Mouse (Mus musculus): ENCODE results near the gene Gls2. TPM values are rescaled to one million over a fixed set of nuclear protein-coding genes. Genes with fewer than 3 reads are reported as not detected.
"Not testable (repeated sequence)": the region's sequence is repeated elsewhere in the genome, so short reads cannot be mapped to it uniquely, and the experiment has no call there.

Gls2 gene
- 1 to 10 TPM in 1 of 2 experiments, under 1 TPM in 1; 0.25 to 1.4 TPM for total RNA-seq (2021)
- long read RNA-seq, experiment 1, partial matches to known transcripts: 0 of 2 reads
- long read RNA-seq, experiment 1, other reads (novel, unspliced or antisense): 1 of 2 reads
- long read RNA-seq, experiment 2: 0 reads

DNA sequence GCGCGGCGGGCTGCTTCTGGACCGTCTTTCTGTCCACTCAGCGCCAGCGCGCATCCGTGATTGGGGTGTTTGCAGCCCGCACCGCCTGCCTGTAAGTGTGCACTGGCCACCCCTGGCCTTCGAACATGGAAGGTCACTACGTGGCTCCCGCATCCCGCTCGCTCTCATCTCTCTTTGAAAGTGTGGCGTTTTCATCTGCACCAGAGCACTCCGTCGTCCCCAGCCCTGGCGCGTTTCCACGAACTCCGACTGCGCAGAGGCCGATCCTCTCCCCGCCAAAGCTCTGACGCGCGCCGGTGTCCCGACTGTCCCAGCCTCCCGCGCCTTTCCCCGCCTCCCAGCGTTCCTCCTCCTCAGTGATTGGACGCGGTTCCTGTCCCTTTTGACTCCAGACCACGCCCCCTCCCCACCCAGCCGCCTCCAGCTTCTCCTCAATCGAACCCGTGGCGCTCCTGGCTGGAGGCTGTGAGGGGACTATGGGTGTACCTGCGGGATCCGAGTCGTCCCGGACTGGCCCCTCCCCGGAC lies at the start of gene Gls2:
TSS of gene Gls2 (plus strand) at position 434 of the 527 bp plus-strand sequence.
- peak; percentile 98 for DNase-seq

DNA sequence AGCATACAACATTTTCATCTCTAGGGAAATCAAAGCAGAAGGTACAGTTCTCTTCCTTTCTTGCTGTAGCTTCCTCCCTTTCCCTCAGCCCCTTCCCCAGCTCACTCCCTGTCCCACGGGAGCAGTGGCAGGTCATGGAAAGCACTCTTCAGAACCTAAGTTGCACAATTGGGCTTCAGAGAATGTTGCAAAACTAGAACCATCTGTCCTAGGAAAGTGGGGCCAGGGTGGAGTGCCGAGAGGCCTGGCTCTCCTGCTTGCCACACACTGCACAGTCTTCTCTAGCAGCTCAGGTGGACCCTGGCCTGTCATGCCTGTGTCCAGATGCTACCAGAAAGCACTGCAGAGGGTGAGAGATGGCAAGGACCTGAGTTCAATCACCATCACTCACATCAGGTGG lies 49.3 kb upstream of the Gls2 start:
- DNase-seq: peak; percentile 38 to 57

DNA sequence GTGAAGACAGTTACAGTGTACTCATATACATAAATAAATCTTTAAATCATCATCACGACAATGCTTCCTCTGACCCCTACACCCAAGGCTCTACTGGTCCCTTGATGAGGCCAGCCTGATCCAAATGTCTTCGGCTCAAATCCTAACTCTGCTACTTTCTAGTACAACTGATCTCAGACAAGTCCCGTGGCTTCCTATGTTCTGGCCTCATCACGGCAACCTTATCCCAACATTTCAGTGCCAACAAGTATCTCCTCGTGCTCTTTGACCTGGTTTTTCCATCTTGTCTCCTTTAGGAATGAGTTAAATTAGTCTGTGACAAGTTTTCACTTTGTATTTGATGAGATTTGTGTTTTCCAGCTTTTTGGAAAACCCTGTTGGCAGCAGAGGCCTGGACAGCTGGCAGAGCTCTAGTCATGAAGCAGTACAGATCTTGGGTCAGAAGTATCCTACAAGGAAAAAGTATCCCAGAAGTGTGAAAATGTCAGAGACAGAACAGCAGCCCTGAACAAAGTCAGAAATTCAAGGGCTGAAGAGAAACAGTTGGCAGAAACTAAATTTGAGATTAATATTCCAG lies 45.4 kb upstream of the Gls2 start:
- peak; percentile 27 to 45 for DNase-seq

DNA sequence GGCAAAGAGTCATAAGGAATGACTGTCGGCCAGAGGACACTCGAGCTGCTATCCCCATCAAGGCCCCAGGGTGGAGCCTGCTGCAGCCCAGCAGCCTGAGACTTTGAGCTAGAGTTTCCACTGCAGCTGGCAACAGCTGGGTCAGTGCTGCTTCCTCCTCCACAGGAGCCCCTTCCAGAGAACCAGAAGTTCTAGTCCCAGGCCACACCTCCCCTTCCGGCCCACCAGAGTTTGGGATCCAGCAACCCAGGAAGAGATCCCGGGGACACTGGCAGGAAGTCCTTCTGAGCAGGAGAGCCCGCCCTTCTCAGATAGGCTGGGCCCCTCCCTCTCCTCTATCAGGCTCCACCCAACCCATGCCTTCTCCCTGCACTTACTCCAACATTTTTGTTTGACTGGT lies 44.7 kb upstream of the Gls2 start:
- peak; percentile 91 to 98 for DNase-seq

DNA sequence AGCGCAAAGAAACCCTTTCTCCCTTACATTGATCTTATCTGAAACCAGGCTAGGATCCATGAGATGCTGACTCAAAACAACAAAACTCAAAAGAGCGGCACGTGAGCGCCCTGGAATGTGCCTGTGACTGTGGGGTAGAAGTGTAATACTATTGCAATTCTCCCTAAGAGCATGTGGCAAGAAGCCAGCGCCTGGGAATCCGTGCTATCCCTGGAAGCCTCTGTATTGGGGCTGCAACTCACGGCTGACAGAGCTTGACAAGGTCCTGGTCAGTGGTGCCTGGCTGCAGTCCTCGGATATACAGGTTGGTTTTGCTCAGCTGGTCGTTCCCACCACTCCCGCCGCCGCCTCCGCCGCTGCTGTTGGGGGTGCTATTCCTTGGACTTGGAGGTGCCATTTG lies 43.3 kb upstream of the Gls2 start:
- peak; percentile 76 to 78 for DNase-seq

DNA sequence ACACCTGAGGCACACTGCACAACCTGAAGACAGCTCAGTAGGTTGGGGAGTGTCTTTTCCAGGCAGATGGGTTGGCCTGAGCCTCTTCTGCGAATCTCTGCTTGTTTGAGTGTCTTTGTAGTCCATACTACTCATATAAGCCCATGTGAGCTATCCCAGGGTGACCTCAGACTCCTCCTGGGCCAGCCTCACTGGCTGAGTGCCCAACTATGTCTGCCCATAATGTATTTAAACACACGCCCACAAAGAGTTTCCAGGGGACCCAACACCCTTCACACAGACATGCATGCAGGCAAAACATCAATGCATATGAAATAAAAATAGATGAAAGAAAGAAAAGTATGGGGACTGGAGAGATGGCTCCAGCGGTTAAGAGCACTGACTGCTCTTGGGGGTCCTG lies 40.3 kb upstream of the Gls2 start:
- DNase-seq: no peak

DNA sequence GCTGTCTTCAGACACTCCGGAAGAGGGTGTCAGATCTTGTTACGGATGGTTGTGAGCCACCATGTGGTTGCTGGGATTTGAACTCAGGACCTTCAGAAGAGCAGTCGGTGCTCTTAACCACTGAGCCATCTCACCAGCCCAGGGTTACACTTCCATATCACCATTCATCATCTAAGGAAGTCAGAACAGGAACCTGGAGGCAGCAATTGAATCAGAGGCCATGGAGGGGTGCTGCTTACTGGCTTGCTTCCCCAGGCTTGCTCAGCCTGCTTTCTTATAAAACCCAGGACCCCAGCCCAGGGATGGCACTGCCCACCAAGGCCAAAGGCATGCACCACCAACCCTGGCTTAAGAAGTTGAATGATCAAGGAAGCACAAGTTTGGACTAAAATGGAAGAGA lies 28.5 kb upstream of the Gls2 start:
- not testable (repeated sequence) for DNase-seq

DNA sequence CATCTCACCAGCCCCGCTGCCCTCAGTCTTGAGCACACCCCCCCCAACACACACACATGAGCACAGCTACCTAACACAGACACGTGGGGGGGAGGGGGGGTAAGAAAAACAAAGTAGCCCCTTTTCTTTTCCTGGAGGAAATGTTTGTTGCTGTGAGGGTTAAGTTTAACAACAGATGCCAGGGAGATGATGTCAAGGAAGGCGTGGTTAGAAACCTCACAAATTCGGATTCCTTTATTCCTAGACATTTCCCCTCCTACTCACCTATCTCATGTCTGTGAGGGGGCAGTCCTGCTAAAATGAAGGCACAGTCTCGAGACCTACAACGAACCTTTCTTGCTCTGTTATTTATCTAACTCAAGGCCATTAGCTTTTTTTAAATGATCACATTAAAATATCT lies 27.2 kb upstream of the Gls2 start:
- no peak for DNase-seq

DNA sequence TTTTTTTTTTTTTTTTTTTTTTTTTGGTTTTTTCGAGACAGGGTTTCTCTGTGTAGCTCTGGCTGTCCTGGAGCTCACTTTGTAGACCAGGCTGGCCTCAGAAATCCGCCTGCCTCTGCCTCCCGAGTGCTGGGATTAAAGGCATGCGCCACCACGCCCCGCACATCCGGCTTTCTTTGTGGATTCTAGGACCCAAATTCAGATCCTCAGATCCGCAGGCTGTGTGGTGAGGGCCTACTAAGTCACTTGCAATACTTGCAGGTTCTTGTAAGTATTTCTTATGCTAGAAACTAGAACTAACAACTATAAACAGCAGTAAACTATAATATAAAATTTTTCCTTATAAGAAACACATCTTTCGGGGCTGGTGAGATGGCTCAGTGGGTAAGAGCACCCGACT lies 22.9 kb upstream of the Gls2 start:
- DNase-seq: not testable (repeated sequence)

DNA sequence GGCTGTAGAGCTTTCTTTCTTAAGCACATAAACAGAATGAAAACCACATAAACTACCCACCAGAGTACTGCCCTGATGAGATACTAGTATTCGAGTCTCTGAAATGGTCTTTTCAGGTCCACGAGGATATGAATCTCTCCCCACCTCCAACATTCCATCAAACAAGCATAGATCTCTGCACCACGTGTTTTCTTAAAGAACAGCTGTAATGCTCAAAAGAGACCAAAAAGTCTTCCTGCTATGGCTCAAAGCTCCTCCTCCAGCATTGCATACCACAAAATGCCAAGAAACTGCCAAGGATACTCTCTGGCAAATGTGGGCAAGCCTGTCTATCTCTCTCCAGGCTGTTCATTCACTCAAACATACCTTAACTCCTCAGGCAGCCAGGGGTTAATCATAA lies 19.0 kb upstream of the Gls2 start:
- DNase-seq: no peak

DNA sequence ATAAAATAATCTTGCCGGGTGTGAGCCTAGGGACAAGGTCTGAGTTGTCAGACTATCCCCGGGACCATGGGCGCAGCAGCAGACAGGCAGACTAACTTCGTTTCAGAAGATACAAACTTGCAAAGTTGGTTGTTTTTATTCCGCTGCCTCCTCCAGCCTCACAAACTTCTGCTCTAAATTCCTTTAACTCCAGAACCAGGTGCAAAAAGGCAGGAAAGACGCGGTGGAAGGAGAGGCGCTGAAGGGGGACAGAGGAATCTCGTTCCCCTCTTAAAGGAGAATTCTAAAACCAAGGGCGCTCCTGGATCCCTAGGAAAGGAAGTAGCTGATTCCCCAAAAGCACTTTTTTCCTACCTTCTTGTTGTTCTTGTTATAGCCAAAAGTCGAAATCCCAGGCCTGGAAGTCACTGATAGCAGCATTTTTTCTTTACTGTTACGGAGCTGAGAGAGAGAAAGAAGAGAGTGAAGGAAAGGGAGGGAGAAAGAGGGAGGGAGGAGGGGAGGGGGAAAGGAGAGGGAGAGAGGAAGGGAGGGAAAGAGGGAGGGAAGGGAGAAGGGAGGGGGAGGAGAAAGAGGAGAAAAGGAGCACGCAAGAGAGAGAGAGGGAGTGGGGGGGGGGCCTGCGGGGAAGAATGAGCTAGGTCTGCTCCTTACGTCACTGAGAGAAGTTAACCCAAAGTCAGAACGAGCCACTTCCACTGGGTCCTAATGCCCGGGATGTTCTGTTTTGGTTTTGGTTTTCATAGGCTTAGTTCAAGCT lies 18.1 kb upstream of the Gls2 start:
- peak; percentile 85 to 86 for DNase-seq

DNA sequence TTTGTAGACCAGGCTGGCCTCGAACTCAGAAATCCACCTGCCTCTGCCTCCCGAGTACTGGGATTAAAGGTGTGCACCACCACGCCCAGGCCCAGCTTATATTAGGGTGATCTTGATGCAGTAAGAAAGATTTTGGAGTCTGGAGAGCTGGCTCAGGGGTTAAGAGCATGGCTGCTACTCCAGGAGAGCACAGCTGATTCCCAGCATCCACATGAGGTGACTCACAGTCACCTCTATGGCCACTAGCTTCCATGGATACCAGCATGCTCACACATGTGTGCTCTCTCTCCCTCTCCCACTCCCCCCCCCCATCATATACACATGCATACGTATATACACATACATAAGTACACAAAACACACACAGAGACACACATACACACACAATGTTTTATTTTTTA lies 16.9 kb upstream of the Gls2 start:
- no peak for DNase-seq

DNA sequence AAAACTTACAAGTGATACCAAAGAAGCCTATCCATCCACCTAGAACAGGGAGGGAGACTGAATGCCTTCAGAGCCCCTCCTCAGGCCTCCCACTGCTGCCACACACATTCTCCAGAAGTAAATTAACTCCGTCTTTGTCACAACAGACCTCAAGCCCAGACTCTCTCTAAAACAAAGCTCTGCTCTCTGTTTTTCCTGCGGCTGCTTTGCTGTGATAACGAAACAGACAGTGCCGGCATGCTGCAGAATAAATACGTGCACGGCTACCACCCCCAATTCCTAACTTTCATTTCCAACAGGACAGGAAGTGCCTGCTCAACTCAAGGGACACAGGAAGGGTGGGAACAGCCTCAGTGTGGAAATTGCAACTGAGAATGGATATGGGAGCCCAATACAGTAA lies 14.3 kb upstream of the Gls2 start, which contains the start of gene Rbms2:
TSS of gene Rbms2 (minus strand) at position 309 of the 400 bp plus-strand sequence.
- peak; percentile 80 to 85 for DNase-seq

DNA sequence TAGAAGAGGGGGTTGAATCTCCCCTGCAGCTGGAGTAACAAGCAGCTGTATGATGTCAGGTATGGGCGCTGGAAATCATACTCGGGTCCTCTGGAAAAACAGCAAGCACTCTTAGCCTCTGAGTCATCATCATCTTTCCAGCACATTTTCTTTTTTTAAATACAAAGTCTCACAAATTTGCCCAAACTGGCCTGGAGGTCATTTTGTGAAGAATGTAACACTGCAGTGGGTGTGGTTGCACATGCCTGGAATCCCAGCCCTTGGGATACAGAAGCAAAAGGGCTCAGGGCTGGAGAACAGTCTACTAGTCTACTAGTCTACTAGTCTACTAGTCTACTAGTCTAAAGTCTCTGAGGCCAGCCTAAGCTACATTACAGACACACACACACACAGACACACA lies 10.0 kb upstream of the Gls2 start:
- peak in 1 of 2 experiments; percentile 44 for DNase-seq

DNA sequence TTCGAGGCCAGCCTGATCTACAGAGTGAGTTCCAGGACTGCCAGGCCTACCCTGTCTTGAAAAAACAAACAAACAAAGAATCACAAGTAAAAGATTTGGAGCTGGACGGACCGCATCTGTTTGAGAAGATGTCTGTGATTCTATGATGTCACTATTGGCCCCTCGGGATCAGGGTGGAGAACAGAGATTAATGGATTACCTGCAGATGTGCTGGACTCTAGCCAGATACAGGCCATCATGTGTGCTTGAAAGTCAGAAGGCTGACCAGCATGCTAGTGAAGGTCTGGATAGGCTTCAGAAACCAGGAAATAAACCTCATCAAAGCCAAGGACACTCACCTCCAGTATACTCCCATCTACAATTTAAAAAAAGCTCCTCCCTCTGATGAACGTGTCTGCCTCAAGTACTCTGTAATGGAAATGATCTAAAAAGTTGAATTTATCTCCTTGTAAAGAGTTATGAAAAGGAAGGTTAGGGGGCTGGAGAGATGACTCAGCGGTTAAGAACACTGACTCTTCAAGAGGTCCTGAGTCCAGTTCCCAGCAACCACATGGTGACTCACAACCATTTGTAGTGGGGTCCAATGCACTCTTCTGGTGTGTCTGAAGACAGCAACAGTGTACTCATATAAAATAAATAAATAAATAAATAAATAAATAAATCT lies 8.8 kb upstream of the Gls2 start:
- DNase-seq: no peak

DNA sequence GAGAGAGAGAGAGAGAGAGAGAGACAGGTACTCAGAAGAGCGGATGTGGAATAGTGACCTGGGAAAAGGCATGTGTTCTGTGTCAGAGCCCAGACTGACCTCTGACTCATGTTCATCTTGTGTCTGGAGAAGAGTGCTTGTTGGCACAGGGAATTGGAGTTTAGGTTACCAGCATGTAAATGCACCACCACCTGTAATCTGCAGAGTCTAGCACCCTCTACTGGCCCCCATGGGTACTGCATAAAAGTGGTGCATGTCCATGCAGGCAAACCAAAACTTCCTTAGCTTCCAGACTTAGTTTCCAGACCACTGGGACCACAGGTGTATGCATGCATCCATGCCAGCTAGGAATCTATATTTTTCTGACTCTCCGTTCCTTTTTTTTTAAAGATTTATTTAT lies 8.3 kb upstream of the Gls2 start:
- peak; percentile 77 to 93 for DNase-seq

DNA sequence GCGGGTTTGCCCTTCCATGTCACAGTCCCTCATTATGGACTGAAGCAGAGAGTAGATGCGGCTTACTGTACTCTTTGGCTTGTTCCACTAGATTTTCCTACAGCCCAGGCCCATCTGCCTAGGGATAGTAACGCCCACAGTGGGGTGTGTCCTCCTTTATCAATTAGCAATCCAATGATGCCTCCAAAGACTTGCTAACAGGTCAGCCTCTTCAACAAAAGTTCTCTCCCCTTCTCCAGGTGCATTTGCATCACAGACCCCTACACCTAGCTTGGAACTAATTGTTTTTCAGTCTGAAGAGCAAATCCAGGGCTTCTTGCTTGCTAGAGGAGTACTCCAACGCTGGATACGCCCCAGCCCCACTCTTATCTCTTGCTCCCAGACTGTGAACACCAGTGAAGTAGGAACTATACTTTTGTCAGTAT lies 7.1 kb upstream of the Gls2 start:
- DNase-seq: no peak

DNA sequence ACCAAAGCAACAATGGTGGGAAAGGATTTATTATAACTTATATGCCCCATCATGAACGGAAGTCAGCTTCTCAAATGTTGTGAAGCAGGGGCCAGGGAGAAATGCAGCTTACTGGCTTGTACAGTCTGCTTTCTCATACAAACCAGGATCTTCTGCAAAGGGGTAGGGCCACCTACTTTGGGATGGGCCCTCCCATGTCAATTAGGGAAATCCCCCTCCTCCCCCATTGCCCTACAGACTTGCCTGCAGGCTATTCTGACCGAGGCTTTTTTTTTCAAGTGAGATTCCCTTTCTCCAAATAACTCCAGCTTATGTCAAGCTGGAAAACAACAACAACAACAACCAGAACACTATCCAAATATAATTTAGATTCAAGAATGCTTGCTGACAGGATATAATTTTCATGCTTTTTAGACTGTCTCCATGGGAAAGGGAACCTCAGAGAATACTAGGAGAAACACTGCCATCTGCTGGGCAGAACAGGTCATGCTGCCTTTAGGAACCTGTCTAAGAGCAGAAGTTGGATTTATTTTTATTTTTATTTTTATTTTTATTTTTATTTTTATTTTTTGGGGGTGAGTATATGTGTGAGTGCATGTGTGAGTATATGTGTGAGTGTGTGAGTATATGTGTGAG lies 5.9 kb upstream of the Gls2 start:
- peak; percentile 71 to 88 for DNase-seq

DNA sequence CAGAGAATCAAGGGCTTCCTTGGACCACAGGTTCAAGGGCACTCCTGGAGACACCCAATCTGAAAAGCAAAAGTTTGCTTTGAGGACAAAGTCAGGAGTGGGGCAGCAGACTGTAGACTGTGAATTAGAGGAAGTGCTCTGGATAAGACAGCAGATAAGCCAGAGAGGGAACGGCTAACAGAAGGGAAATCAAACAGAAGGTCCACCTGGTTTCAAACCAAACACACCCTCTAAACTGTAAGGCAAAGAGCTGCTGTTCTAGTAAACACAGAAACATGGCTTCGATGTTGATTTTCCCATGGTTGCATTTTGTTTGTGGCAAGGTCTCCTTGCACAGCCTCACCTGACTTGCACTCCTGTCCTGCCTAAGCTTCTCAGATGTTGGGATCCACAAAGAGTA lies 2.8 kb upstream of the Gls2 start:
- no peak for DNase-seq

DNA sequence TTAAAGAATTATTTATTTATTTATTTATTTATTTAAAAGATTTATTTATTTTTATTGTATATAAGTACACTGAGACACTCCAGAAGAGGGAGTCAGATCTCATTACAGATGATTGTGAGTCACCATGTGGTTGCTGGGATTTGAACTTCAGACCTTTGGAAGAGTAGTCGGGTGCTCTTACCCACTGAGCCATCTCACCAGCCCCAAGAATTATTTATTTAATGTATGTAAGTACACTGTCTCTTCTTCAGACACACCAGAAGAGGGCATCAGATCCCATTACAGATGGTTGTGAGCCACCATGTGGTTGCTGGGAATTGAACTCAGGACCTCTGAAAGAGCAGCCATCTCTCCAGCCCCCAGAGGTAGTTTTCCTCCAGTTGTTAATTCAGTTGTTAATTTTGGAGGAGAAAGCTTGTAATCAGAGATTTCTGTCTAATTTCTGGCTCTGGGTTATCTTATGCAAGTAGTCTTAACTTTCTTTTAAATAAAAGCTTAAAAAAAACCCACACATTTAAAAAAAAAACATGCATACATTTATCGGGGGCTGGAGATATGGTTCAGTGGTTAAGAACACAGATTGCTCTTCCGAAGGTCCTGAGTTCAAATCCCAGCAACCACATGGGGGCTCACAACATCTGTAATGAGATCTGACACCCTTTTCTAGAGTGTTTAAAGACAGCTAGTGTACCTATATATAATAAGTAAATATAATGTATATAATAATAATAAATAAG lies 2.1 kb upstream of the Gls2 start:
- DNase-seq: not testable (repeated sequence)

DNA sequence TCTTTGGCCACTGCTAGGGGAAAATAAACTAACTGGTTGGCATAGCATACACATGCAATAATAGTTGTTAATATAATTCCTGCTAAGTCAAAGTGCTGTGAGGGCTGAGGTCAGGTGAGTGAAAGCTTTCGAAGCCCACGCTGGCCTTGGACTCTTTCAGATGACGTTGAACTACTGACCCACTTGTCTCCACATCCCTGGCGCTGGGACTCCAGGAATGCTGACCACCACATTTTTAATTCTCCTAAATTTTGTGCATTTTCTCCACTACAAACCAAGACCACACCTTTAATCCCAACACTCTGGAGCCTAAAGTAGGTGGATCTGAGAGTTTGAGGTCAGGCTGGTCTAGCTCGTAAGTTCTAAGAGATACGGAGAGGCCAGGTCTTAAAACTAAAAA lies 1.1 kb upstream of the Gls2 start:
- DNase-seq: no peak

Data from heart, adult 18-20 months (tissue).